Mouse (Mus musculus) heart, postnatal 0 days (tissue): ENCODE measurements at regions not wholly inside any gene's neighbourhood (a gene's known extent, or its start where the extent isn't known, plus 50 kb on each side); places are given as distances from the start of the nearest gene placed in this dataset.

Experiments
- ATAC-seq: fragments of 200-750 bp; cut with Nextera tagmentation; 2 replicates; pipeline ENCODE4 v1.8.0; 2017; ENCODE audit warnings: low read depth, moderate number of reproducible peaks, moderate library complexity; ENCODE audit not compliant: insufficient read depth
- DNase-seq: peaks from one replicate; pipeline ENCODE4 v3.0.0-alpha.2; 2016; ENCODE audit warnings: low spot score
- H3K27ac ChIP-seq: fragments of 300-500 bp; sonication (generic); 2 replicates; pipeline ENCODE4 v1.5.1; 2014; ENCODE audit warnings: low read depth, mild to moderate bottlenecking
- H3K27me3 ChIP-seq: fragments of 300-500 bp; sonication (generic); 2 replicates; pipeline ENCODE4 v1.6.1; 2014; ENCODE audit warnings: low read length, mixed read lengths; ENCODE audit not compliant: control insufficient read depth, insufficient read depth
- H3K36me3 ChIP-seq: fragments of 300-500 bp; sonication (generic); replicated peaks from 2 replicates; pipeline ENCODE4 v1.6.1; 2014; ENCODE audit warnings: low read length, mixed read lengths; ENCODE audit not compliant: control insufficient read depth, insufficient read depth
- H3K4me1 ChIP-seq: fragments of 300-500 bp; sonication (generic); 2 replicates; pipeline ENCODE4 v1.6.1; 2014; ENCODE audit warnings: antibody characterized with exemption; ENCODE audit not compliant: control insufficient read depth, insufficient read depth
- H3K4me2 ChIP-seq: fragments of 300-500 bp; sonication (generic); 2 replicates; pipeline ENCODE4 v1.6.1; 2014; ENCODE audit warnings: low read depth, mild to moderate bottlenecking, low read length, moderate library complexity
- H3K4me3 ChIP-seq: fragments of 300-500 bp; sonication (generic); 2 replicates; pipeline ENCODE4 v1.5.1; 2014; ENCODE audit warnings: low read depth, low read length
- H3K9ac ChIP-seq: fragments of 300-500 bp; sonication (generic); replicated peaks from 2 replicates; pipeline ENCODE4 v1.6.1; 2014; ENCODE audit warnings: low read depth, low read length, mixed read lengths
- H3K9me3 ChIP-seq: fragments of 300-500 bp; sonication (generic); replicated peaks from 2 replicates; pipeline ENCODE4 v1.6.1; 2016; ENCODE audit warnings: low read length; ENCODE audit not compliant: control insufficient read depth
- CTCF ChIP-seq: IDR thresholded peaks from 2 replicates; pipeline ENCODE4 v1.5.1; 2016; ENCODE audit warnings: antibody characterized with exemption, control low read depth, low read depth
- EP300 ChIP-seq: IDR thresholded peaks from 2 replicates; pipeline ENCODE4 v1.6.1; 2016; ENCODE audit warnings: antibody characterized with exemption, low read depth
- WGBS: fragments of 180-500 bp; shearing (Covaris S2); extraction: QIAGEN DNeasy Blood & Tissue Kit; methylation state at CpG from one replicate; pipeline ENCODE4 v1.1.7; 2014; 5-methylcytosine and 5-hydroxymethylcytosine counted together

DNA sequence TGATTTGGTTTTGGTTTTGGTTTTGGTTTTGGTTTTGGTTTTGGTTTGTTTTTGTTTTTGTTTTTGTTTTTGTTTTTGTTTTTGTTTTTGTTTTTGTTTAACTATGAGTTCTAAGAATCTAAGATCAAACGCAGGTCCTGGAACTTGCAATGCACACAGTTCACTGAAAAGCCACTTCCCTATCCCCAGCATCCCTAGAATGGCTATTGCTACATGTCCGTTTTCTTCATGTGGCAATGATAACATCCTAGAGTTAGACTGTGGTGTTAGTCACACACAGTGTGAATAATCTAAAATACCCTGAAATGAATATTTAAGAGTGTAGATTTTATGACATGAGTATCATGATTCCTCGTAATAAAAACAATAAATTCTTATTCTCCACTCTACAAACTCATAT is 99.5 kb upstream of the Kcnj16 start:
- TF ChIP-seq CTCF (no peak), EP300 (no peak)
- Histone ChIP-seq H3K27ac (no peak overlapping the region), H3K27me3 (no peaks in the 10 kb centered on the region), H3K9me3 (no peaks in the 10 kb centered on the region), H3K9ac (no peak overlapping the region), H3K4me2 (no peak overlapping the region), H3K4me1 (no peaks in the 10 kb centered on the region), H3K36me3 (no peaks in the 10 kb centered on the region), H3K4me3 (no peak overlapping the region)
- 72% methylated on average over 3 of the region's 3 CpGs for WGBS
- ATAC-seq (no peak), DNase-seq (no peak)

DNA sequence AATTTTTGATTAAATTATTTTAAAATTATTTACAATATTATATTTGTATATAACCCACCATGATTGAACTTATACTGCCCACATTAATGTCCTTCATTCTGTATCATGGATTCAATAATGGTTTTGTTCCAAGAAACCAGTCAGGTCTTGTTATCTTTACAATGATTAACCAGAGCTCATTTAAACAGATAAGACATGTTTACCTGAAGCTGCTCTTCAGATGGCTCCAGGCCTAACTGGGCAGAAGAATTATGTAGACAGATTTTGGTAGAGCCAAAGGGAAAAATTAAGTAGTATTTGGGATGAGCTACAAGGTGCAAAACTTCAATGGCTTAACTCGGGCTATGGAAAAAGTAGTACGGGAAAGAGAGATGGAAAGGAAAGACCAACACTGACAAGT is 97.7 kb upstream of the Kcnj16 start:
- DNase-seq (no peak), ATAC-seq (no peak)
- Histone ChIP-seq H3K4me3 (no peak overlapping the region), H3K36me3 (no peaks in the 10 kb centered on the region), H3K27me3 (no peaks in the 10 kb centered on the region), H3K9ac (no peak overlapping the region), H3K9me3 (no peaks in the 10 kb centered on the region), H3K4me1 (no peaks in the 10 kb centered on the region), H3K27ac (no peak overlapping the region), H3K4me2 (no peak overlapping the region)
- WGBS = 80% methylated on average over 2 of the region's 2 CpGs
- no peak for TF ChIP-seq EP300
- no peak for TF ChIP-seq CTCF

DNA sequence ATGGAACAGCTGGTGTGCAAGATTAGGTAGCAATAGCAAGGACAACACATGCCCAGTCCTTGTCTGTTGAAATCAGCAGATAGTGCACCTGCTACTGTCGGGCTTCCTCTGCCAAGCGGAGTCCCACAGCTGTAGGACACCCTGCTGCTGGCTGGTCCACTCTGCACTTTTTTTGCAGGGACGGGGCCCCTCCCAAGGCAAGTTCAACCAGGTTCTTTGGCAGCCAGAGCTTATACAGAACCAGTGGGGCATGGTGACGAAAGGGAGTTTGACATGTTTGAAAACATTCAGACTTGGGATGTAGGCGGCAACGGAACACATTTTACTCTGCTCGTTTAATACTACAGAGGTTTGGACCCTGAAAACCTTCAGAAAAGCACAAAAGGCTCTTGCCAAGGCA is 93.2 kb upstream of the Kcnj16 start:
- Histone ChIP-seq H3K4me1 (no peaks in the 10 kb centered on the region), H3K4me3 (no peak overlapping the region), H3K27ac (no peak overlapping the region), H3K36me3 (no peaks in the 10 kb centered on the region), H3K9ac (no peak overlapping the region), H3K9me3 (no peaks in the 10 kb centered on the region), H3K27me3 (no peaks in the 10 kb centered on the region), H3K4me2 (no peak overlapping the region)
- no peak for DNase-seq
- no peak for ATAC-seq
- WGBS = 48% methylated on average over 7 of the region's 7 CpGs
- TF ChIP-seq CTCF (no peak), EP300 (no peak)

DNA sequence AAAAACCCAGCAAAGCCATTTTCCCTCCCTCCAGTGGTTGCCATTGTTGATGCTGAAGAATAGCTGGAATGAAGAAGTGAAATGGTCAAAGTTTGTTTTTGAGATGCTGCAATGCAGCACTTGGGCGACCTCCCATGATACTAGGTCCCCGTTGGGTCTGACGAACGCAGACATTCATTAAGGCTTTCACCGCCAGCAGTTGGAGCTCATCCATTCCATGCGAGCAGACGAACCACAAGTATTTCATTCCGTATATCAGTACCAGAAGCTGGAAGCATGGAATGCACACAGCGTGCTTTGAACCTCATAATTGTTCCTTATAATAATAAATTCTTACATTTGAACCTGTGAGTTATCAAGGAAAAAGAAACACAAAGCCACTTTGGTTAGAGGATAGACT is 86.9 kb upstream of the Kcnj16 start:
- DNase-seq = no peak
- no peak overlapping the region for H3K9ac ChIP-seq
- ATAC-seq = no peak
- H3K36me3 ChIP-seq = no peaks in the 10 kb centered on the region
- TF ChIP-seq CTCF (no peak), EP300 (no peak)
- H3K4me1 ChIP-seq = no peaks in the 10 kb centered on the region
- no peak overlapping the region for H3K4me3 ChIP-seq
- no peaks in the 10 kb centered on the region for H3K9me3 ChIP-seq
- H3K27me3 ChIP-seq = no peaks in the 10 kb centered on the region
- WGBS = 69% methylated on average over 9 of the region's 9 CpGs
- H3K27ac ChIP-seq = no peak overlapping the region
- H3K4me2 ChIP-seq = no peak overlapping the region

DNA sequence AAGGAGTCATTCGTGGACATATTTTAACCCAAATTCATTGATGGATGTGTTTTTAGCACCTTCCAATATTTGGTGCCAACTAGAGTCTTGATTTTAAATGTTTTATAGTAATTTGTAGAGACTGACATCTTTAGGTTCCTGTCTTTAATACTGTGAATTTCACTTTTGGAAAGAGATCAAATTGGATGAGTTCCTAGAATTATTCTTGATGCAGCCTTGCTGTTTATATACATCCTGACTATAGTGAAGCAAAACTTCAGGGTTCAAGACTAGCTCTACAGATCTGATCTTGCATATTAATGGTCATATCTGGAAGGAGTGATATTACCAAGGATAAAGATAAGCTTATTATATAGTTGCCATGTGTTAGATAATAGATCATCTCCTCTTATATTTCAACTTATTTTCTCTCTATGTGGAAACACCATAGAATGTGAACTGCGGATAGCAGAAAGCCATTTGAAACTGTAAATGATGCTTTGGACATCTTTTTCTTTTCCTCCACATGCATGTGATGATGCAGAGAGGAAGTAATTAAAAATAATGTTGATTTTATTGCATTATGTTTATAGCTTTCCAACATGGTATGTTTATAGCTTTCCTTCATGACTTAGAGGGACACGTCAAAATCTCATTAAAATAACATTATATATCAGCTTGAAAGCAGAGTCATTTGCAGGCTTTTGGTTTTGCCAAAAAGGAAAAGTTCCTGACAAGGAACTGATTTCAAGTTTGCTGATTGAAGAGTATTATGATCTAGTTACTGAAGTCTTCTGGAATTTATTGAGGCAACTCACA is 78.3 kb upstream of the Kcnj16 start:
- no peaks in the 10 kb centered on the region for H3K36me3 ChIP-seq
- WGBS = 77% methylated on average over 3 of the region's 3 CpGs
- no peak for ATAC-seq

DNA sequence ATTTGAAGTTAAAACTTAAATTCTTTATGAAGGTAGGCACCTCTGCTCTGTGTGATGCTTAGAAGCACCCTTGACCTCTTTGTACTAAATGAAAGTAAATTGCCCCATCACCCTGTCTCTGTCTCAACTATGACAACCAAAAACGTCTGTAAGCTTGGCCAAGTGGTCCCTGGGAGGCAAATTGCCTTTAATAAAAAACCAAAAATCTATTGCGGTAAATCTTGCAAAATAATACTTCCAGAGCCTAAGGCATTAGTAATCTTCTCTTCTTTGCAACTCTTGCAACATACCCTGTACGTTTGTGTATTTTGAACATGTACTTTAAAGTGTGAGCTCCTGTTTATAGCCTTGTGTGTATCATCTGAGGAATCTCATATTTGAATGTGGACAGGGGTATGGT is 77.4 kb upstream of the Kcnj16 start:
- TF ChIP-seq CTCF (no peak), EP300 (no peak)
- Histone ChIP-seq H3K27ac (no peak overlapping the region), H3K4me2 (no peak overlapping the region), H3K36me3 (no peaks in the 10 kb centered on the region), H3K4me1 (no peaks in the 10 kb centered on the region), H3K9ac (no peak overlapping the region), H3K9me3 (no peaks in the 10 kb centered on the region), H3K27me3 (no peaks in the 10 kb centered on the region), H3K4me3 (no peak overlapping the region)
- DNase-seq = no peak
- ATAC-seq = no peak
- 68% methylated on average over 3 of the region's 3 CpGs for WGBS

More for the DNA sequence above, 78.3 kb upstream of the Kcnj16 start:
- Histone ChIP-seq H3K4me2 (no peak overlapping the region), H3K4me3 (no peak overlapping the region), H3K27ac (no peak overlapping the region), H3K9me3 (no peaks in the 10 kb centered on the region), H3K9ac (no peak overlapping the region), H3K27me3 (no peaks in the 10 kb centered on the region), H3K4me1 (no peaks in the 10 kb centered on the region)
- DNase-seq = no peak
- no peak for TF ChIP-seq CTCF
- TF ChIP-seq EP300 = no peak
